Mouse (Mus musculus): Measurements from ENCODE around the gene Hic1.
"Not testable (repeated sequence)": the region's sequence is repeated elsewhere in the genome, so short reads cannot be mapped to it uniquely, and the experiment has no call there.

Gene Hic1

GRCm38 (mm10) chr11:75192336-75193214 lies 23.3 kb upstream of the Hic1 start:
- peak; percentile 89 to 93 for DNase-seq

DNA sequence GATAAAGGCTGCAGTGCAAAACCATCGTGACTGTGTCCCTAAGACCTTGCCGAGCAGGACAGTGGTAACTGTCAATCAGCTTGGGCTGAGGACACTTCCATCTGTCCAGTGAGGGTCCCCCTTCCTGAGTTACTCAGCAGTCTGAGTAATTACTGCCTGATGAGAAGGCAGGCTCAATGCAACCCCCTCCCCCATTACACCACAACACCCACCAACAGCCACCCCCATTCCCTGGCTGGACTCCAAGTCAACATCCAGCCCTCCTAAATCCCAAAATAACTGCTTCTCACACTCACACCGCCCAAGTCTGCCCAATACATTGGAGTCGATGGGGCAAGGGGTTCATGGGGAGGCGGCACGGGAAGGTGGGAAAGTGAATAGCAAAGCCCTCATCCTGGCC lies 22.5 kb upstream of the Hic1 start:
- DNase-seq = no peak

DNA sequence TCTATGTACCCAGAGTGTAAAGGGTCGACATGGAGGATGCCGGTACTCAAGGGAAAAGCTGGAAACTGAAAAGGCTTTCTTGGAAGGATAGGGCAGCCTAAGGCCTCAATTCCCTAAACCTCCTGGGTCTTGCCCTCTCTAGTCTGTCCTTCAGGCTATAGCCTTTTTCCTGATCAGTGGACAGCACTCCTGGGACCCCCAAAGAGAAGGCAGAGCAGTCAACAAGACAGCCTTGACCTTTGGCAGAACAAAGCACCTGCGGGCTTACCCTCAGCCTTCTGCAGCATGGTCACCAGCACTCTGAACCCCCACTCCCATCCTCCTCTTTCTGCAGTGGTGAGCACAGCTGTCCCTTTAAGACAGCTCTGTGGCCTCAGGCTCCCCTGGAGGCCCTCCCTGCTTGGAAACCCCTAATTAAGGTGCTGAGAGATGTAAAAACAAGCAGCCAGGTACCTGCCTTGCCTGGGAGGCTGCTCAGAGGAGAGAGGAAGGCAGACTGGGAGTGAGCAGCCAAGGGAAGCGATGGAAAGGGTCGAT lies 21.7 kb upstream of the Hic1 start, which contains the start of gene Dph1:
Dph1 (minus strand) TSS at position 337 of the 537 bp plus-strand sequence.
- DNase-seq = no peak

- peak; percentile 91 to 92 for DNase-seq
These were observed 21.0 kb upstream of the Hic1 start for GRCm38 (mm10) chr11:75190371-75190724.

- DNase-seq = peak in 1 of 2 experiments; percentile 27
These were observed 20.5 kb upstream of the Hic1 start for GRCm38 (mm10) chr11:75189713-75190370.

DNA sequence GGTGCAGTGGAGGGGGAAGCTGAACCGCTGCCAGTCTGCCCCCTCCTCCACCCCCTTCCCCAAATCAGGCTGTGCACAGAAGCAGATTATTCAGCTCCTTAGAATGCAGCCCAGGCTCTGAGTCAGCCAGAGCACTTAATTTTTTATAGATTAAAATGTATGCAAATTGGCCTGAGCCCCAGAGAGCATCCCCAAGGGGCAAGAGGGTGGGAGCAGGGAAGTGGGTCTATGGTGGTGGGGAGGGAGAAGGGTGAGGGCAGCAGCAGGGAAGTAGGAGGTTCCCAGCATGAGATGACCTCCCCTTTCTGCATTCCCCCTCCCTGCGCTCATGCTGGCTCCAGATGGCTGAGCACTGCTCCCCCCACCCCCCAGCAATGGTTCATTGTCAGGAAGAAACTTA lies 15.7 kb upstream of the Hic1 start:
- DNase-seq = no peak

DNA sequence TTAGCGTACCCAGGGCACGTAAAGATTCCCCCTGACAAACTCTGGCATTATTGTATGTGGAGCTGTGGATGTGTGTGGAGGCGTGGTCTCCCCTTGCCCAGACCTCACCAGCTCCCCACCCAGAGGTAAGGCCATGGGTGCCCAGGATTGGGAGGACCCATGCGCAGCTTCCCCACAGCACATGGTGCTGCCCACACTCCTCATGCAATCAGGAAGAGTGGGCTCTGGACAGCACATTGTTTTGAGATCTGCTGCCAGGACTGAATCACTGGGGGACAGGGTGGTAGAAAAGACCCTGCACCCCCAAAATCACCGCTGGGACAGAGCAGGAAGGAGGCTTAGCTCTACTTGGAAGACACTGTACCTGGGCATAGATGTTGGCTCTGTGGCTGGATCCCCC lies 15.3 kb upstream of the Hic1 start:
- no peak for DNase-seq

- DNase-seq = no peak
These were observed 14.7 kb upstream of the Hic1 start for GRCm38 (mm10) chr11:75183917-75184570.

DNA sequence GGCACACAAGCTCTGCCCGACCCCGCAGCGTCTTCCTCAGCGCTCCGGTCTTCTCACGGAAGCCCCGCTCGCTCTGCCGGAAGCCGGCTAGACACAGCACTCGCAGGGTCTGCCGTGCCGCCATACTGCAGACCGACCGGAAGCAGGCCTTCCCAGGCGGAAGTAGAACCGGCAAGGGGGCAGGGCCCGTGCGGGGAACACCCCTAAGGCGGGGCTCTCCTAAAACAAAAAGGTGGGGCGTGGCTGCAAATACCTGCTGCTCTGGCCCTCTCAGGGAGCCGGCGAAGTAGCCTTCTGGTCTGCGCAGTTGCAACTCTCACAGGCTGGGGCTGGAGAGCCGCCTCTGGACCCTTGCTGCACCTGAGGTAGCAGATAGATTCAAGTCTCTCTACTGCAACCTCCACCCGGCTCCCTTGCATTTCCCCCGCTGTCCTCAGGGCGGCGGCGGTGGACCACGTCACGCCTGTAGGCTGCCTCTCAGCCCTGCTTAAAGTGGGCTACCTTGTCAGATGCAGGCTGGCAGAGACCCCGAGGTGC lies 9.4 kb upstream of the Hic1 start, which contains the start of gene Ovca2:
Ovca2 (minus strand) TSS at position 164 of the 537 bp plus-strand sequence.
- peak; percentile 91 to 94 for DNase-seq

- DNase-seq = no peak
These were observed 8.7 kb upstream of the Hic1 start for GRCm38 (mm10) chr11:75178011-75178410.

DNA sequence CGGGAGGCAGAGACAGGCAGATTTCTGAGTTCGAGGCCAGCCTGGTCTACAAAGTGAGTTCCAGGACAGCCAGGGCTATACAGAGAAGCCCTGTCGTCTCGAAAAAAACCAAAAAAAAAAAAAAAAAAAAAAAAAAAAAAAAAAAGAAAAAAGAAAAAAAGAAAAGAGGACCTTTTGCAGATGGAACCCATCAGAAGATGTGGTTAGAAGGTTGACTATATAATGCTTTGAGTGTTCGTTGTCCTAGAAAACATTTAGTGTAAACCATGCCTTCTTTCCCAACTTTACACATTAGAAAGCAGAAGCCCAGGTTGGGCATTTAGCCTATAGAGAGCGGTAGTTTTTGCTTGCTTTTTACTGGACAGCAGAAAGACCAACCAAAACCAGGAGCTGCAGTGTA lies 5.3 kb upstream of the Hic1 start:
- DNase-seq = not testable (repeated sequence)

- no peak for DNase-seq
These were observed 4.5 kb upstream of the Hic1 start for GRCm38 (mm10) chr11:75173799-75174165.

- DNase-seq = peak; percentile 86 to 95
These were observed 3.9 kb upstream of the Hic1 start for GRCm38 (mm10) chr11:75173095-75173798.

DNA sequence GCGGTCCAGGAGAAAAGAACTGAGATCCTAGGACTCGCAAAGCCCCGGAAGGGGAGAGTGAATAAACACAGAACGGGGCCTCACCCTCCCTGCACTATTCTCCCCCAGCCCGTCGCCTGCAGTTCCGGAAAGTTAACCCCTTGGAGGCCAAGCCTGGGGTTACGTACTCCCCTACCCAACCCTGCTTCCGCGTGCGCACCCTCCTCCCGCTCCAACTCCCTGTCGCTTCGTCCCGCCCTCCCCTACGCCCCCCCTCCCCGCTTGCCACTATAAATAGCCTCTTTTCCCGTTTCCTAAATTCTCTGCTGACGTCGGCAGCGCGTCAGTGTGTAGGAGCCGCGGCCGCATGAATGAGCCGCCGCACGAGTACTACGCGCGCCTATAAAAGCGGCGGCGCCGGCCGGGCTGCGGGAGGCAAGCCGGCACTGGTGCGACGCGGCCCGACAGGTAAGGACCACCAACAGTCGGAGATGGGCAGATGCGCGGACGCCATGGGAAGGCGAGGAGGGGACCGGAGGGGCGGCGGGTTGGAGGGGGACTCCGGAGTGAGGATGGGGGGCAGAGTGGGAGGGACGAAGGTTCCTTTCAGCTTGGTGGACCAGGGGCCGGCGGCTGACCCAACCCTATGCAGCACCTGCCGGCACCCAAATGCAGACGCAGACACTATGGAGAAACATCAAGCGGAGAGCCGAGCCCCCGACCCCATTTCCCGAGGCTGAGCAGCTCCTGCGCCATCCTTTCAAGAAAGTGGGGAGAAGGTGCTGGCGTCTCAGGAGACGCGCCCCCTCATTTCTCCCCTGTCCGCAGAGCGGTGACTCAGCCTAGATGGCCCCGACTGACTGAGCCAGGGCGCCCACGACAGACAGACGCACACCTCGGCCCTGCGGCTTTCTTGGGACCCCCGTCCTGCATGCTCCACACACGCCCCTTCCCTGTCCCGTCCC lies 3.1 kb upstream of the Hic1 start:
- DNase-seq = peak in 1 of 2 experiments; percentile 54

DNA sequence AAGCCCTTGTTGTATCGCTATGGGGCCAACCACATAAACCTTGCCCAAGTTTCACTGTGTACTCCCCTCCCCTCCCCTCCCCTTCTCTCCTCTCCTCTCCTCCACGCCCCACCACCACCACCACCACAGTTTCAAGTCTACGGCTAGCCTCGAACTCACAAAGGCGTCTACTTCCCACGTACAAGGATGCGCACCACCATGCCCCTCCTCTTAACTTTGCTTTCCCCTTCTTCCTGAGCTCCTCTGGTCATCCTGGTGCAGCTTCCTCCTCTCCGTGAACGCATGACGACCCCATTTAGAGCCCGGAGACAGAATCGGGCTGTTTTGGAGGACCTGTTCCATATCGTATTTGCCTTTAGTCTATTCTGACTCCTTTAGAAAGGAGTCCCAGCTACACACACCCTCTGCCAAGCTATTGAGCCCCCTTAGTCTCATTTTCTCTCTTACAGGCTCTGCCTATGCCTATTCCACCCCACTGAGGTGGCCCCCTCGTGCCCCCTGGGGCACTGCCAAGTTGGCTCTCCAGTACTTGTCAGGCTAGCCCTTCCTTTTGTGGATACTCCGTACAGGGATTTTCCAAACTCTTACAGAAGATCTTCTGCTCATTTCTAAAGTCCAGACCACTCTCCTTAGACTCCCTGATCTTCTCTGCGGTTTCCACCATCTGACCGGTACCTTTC lies 2.0 kb upstream of the Hic1 start:
- DNase-seq = no peak

DNA sequence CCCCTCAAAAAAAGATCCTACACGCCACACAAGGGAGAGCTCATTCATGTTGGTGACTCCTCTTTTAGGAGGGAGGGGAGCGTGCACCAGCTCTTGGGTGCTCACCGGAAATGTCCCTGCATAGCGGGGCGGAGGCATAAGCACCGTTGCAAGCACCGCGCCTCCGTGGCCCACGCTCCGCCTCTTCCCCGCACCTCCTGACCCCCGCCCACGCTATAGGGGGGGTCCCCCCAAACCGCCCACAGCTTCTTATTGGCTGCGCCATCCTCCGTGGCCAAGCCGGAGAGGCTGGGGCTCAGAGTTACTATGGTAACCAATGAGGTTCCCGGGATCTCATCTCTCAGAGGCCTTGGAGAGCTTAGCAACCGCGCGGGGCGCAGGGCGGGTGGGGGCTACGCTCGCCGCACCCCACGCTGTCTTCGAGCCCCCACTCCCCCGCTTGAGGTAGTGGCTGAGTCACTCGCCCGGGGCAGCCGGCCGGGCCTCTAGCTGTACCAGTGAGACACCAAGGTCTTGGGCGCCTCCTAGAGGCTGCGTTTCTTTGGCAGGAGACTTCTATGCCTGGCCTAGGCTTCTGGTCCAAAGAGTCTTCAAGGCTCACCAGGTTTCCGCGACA lies 925 bp upstream of the Hic1 start:
- peak; percentile 96 to 99 for DNase-seq

DNA sequence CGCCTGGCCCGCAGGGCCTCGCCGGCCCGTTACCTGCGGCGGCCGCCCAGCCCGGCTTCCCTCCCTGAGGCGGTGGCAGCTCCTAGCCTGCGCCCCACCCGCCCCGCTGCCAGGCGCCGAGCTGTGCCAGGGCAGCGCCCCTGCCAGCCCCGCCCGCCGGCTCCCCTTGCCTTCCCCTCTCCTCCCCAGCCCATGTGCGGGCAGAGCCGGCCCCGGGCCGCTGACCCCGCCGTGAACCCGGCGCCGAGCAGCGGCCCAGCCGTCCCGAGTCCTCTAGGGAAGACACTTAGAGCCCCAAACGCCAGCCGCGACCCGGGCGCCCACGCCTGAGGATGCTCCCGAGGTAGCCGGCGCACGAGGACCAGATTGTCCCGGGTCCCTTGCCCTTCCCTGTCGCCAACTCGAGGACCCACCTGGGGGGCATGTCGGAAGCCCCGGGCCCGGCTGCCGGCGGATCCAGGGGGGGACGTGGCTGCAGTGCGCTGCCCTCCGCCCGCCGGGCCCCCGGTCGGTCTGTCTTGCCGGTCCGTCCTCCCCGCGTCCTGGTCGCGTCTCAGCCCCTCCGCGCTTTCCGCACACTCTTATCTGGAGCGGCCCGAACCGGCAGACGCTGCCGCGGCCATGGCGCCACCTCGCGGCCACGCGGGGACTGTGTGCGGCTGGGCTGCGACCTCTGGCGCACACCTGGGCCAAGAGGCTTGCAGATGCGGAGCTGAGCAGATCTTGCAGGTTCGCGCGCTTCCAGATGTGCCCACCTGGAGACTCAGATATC lies 543 bp downstream of the Hic1 start:
- peak; percentile 82 to 93 for DNase-seq

DNA sequence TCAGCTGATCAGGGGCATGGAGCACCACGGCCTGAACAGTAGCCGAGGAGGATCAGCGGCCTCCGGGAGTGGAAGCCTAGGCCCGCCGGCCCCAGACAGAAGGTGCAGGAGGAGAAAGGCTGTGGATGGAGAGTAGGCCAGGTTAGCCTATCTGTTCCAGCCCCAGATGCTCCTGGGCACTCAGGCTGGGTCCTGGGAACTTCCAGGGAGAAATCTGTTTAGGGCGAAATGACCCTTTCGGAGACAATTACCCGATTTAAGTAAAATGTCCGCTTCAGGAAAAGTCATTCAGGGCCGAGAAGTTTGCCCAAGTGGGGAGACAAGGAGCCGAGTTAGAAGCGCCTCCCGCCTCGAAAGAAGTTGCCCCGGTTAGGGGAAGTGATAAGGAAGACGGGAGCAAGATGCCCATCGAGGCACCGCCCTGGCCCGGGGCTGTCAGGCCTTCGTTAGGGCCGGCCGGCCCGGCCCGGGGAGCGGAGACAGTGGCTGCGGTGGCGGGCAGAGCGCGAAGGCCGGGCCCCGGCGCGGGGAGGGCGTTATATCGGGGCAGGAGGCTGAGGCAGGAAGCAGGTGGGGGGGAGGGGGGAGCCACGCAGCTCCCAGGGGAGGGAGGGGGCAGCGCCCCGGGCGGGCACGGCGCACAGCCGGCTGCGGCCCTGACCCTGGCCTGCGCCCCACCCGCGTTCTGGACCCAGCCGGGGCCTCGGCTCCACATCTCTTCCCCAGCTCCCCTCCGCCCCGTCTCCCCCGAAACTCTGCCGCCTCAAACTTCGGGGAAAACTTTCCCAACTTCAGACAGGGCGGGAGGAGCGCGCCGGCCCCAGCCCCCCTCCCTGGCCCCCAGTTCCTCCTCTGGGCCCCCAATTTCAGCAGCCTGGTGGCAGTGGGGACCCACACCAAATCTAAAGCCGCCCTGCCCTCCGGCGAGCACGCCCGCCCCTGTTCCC lies 1.4 kb downstream of the Hic1 start:
- peak in 1 of 2 experiments; percentile 75 for DNase-seq
